Mouse (Mus musculus) T-helper 1 cell (primary cell): ENCODE measurements around the gene Gm128.
"Not testable (repeated sequence)": the region's sequence is repeated elsewhere in the genome, so short reads cannot be mapped to it uniquely, and the experiment has no call there.

Source experiments
- in situ Hi-C: fragments of 300-600 bp; cut with MboI, MseI; formaldehyde crosslinking; loops from one replicate; pipeline ENCODE4 v1.15.1; 2025; ENCODE audit warnings: high pct_unique_total_duplicates

Gene Gm128

GRCm38 (mm10) chr3:95231298-95232221 is 9.8 kb downstream of the Gm128 start, which contains the start of gene Mllt11:
Gene Mllt11 (minus strand): TSS chr3:95232171.
- in situ Hi-C loops, result no loop called here

GRCm38 (mm10) chr3:95230495-95231297 is 10.7 kb downstream of the Gm128 start:
- in situ Hi-C loops, result no loop called here

DNA sequence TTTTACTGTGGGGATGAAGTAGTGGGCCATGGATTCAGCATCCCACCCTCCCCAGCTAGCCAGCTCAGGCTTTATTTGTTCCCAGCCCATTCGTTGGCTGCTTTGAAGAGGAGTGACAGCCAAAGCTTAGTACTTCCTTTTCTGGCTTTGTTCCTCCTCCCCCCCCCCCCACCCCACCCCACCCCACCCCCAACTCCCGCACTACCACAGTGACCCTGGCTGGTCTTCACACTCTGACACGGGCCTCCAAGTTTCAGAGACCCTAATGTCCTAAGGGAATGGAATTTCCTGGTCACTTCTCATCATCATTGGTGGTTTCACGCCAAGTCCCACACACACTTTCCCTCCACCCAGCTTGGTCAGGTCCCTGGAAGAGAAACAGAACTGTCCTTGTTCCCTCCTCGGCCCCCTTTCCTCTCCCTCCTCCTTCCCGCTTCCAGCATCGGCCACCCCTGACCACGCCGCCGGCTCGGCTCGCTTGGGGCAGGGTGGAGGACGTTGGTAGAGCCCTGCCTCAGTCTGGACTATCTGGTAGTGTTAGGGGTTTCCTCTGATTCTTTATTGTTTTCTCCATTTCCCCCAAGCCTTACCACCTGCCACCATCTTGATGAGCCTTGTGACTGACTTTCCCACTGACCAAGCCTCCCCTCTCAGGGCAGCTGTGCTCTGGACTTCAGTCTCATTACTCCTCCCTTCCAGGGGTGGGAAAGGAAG is 11.5 kb downstream of the Gm128 start:
- in situ Hi-C loops, result no loop called here

GRCm38 (mm10) chr3:95228894-95229780 is 12.3 kb downstream of the Gm128 start:
- in situ Hi-C loops, result no loop called here

DNA sequence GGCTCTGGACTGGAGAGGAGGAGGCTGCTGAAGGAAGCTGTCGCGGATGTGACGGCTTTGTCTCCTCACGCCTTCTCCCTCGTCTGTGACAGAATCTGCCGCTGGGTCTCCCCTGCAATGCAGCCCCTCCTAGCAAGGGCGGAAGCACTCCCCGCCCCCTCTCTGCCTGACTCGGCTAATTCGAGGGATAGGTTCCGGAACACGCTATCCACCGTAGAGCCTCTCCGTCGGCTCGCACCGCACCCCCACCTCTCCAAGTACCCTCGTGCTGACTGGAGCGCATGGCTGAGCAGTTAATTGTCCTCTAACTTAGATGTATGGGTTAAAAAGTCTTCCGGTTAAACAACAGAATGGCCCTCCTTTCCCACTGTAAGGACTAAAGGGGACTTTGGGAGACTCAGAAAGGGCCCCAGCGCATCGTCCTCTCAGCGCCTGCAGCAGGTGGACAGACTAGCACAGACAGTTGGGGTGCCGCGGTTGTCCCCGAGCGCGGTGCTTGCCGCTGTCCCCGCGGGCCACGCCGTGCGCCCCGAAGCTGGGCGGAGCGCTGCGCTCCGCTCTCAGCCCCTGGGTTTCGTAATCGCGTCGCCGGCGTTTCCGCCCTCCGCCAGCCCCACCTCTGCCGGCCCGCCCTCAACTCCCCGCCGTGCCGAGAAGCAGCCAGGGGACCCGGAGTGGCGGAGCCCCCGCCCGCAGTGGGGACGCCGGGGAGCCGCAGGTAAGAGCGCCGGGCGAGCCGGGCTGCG is 13.1 kb downstream of the Gm128 start, which contains the start of gene Cdc42se1:
Cdc42se1 (plus strand) TSS at position 585 of the 746 bp plus-strand sequence.
- in situ Hi-C loops, result no loop called here

GRCm38 (mm10) chr3:95227214-95227613 is 14.2 kb downstream of the Gm128 start:
- in situ Hi-C loops, result no loop called here

DNA sequence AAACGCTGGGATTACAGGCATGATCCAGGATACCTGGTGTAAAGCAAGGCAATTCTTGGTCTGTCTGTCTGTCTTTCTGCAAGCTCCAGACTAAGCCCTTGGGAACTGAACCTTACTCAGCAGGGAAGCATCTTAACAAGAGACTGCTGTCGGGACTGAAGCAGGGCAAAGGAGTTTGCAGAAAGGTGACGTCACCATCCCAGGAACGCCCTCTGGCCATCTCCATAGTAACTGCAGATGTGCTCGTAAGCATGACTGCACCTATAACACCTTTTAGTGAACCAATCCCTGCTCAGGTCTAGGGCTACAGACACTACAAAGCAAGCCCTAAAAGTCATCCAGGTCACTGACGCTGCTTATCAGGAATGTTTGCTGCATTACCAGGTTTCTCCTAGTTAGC is 17.1 kb downstream of the Gm128 start:
- in situ Hi-C loops, result no loop called here

DNA sequence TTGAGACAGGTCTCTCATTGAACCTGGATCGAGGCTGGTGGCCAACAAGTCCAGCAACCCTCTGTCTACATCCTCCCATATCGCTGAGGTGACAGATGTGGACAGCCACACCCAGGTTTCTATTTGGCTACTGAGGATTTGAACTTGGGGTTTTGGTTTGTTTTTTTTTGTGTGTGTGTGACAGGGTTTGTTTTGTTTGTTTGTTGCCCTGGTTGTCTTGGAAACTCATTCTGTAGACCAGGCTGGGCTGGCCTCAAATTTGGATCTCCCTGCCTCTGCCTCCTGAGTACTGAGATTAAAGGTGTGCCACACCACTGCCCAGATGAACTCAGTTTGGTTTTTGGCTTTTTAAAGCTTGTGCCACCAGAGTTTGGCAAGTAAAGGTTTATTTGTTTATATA is 18.4 kb downstream of the Gm128 start:
- in situ Hi-C loops, result no loop called here

GRCm38 (mm10) chr3:95218466-95219137 is 22.8 kb downstream of the Gm128 start:
- in situ Hi-C loops, result no loop called here

GRCm38 (mm10) chr3:95217255-95218134 is 23.9 kb downstream of the Gm128 start, which contains the start of gene Gabpb2:
Gene Gabpb2 (minus strand): TSS chr3:95217916.
- in situ Hi-C loops, result no loop called here

GRCm38 (mm10) chr3:95216655-95217254 is 24.6 kb downstream of the Gm128 start:
- in situ Hi-C loops, result no loop called here

DNA sequence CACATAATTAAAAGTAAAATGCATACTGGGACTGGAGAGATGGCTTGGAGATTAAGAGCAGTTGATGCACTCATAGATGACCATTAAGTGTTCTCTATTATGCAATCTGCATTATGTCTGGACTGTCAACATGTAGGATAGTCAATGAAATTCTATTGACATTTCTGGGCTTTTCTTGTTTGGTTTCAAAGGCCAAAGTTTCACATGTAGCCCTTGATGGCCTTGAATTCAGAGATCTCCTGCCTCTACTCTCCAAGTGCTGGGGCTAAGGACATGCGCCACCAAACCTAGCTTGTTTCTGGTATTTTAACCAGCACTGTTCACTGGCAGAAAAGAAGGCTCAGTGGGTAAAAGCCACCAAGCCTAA is 27.8 kb downstream of the Gm128 start:
- in situ Hi-C loops, result no loop called here

GRCm38 (mm10) chr3:95212889-95213608 is 28.3 kb downstream of the Gm128 start:
- in situ Hi-C loops, result not testable (repeated sequence)

DNA sequence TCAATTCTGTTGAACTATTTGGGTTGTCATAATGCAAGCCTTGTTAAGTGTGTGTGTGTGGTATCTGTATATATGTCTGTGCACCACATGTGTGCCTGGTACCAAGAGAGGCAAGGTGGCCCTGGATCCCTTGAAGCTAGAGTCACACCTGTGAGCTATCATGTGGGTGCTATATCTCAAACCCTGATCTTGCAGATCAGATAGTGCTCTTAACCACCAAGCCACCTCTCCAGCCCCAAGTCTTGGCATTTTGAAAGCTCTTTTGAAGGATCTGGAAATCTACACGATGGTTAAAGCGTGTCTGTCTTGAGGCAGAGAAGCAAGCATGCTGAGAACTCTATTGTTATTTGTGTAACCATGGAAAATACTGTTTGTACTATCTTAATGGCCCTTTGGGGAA is 30.8 kb downstream of the Gm128 start:
- in situ Hi-C loops, result no loop called here

DNA sequence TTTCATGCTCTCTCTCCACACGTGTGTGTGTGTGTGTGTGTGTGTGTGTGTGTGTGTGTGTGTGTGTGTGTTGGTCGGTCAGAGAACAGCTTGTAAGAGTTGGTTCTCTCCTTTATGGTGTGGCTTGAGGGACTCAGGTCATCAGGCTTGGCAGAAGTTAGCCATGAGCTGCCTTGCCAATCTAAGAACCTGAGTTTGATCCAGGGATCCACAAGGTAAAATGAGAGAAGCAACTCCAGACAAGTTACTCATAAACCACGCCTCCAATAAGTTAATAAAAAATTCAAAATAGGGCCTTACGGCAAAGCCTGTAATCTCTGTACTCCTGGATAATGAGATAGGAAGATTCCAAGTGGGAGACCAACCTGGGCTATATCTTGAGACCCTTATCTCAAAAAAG is 33.1 kb downstream of the Gm128 start:
- in situ Hi-C loops, result no loop called here

DNA sequence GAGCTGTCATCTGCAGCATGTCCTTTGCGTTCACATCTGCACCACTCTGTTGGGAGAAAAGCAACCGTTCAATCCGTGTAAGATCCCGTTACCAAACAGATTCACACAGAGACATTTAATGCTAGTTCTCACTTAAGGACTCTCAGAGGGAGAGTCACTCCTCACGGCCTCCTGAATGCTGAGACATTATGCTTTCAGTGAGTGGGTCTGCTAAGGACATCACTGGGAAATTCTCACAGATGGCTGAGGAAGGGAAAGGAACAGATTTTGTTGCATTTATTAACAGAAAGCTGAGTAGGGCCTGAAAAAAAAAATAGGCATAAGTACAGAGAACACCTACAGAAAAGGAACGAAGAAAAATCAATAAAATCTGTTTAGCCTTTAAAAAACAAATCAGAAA is 37.5 kb downstream of the Gm128 start:
- in situ Hi-C loops, result no loop called here

- in situ Hi-C loops, result no loop called here
Observed at GRCm38 (mm10) chr3:95200562-95200961, 40.8 kb downstream of the Gm128 start.
